Comparison of ENCODE assay signal across 15 mouse cellular contexts in genomic region chr4:48639503-48639902, GRCm38 (mm10). TPM values are rescaled to one million over a fixed set of nuclear protein-coding genes. Genes with fewer than 3 reads are reported as not detected.
"Had no signal": no experiment of that assay in that cellular context is flagged by ENCODE, and none has a peak within 500 bp of the region (broad histone marks: within the 10 kb centered on the region; RNA-seq: fewer than 3 reads in every experiment).

No protein-coding gene starts in this region.

- DNase-seq: kidney, adult 2 months; kidney, postnatal 14 days; left cerebral cortex, postnatal 4 days; lung, adult 18-20 months; lung, postnatal 36 days; right cerebral cortex, postnatal 4 days; spleen, adult 18-20 months; thymus, adult 18-20 months; thymus, postnatal 14 days had no signal

- H3K4me3 ChIP-seq: kidney, embryonic 15.5 days; limb, embryonic 13.5 days had no signal

- H3K4me1 ChIP-seq: kidney, embryonic 15.5 days; limb, embryonic 13.5 days had no signal

- H3K27ac ChIP-seq: kidney, embryonic 15.5 days; limb, embryonic 13.5 days; liver, embryonic 14.5 days had no signal

- H3K4me2 ChIP-seq: kidney, embryonic 15.5 days; limb, embryonic 13.5 days had no signal

- H3K9me3 ChIP-seq: kidney, embryonic 15.5 days; limb, embryonic 13.5 days had no signal

- H3K27me3 ChIP-seq: kidney, embryonic 15.5 days; limb, embryonic 13.5 days had no signal

- H3K9ac ChIP-seq: kidney, embryonic 15.5 days; limb, embryonic 13.5 days; liver, embryonic 14.5 days had no signal

RNA-seq across cellular contexts. Expression of gene Cavin4, which starts 23.8 kb away (rescaled TPM):
- total RNA-seq: liver, adult 2 months; megakaryocyte progenitor cell, adult 5-6 weeks had no signal
- polyA plus RNA-seq: large intestine, adult 2 months; liver, adult 2 months had no signal

RNA-seq across cellular contexts. Expression of gene Tmeff1, which starts 54.5 kb away (rescaled TPM):
- polyA plus RNA-seq: liver, adult 2 months had no signal
